Comparison of ENCODE assay signal across 15 mouse cellular contexts in the genomic region with DNA sequence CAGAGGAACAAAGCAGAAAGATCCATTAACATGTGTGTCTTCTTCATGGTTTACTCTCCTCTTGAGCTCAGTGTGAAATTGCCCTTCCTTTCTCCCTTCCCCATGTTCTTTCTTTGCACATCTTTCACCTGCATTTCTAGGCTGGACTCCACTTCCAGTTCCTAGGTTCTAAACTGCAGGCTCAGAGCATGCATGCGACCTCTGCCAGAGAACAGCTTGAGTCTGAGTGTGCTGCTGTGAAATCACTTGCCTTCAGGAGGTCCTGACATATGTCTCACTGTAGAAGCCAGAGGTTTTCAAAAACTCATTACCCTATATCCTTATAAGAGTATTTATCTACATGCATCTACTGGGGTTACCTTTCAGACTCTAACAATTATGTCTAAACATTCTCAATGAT.
A peak's percentile ranks its signal among the peaks of the same experiment; 100 is the strongest.
DNase-seq lines count a peak whose midpoint lies in the region; ATAC-seq lines count a peak whose summit lies in the region.
"Had no signal": no experiment of that assay in that cellular context is flagged by ENCODE, and none has a peak within 500 bp of the region (broad histone marks: within the 10 kb centered on the region; RNA-seq: fewer than 3 reads in every experiment).

No protein-coding gene starts in this region.

- no peak for ATAC-seq in erythroblast, adult 5-6 weeks (replicated peaks; ENCODE audit: low FRiP score, poor library complexity, severe bottlenecking)
- ATAC-seq in activated CD4-positive, CD25-positive, alpha-beta regulatory T cell, adult 4 months, result no peak
- ATAC-seq: forebrain, embryonic 14.5 days; forebrain, embryonic 16.5 days had no signal

- peak; percentile 21 to 23 for DNase-seq in cerebellum, adult 18-20 months
- DNase-seq in cerebellum, adult 8-10 months, result no peak
- DNase-seq in cerebellum, adult 9-11 months, result peak; percentile 16
- no peak for DNase-seq in cerebellum, postnatal 4 days (ENCODE audit: low spot score in 2 of 2)
- peak; percentile 22 to 59 for DNase-seq in cerebellum, postnatal 10 days
- peak; percentile 29 to 41 for DNase-seq in cerebellum, postnatal 25 days
- DNase-seq: adrenal gland, adult 8-10 months; adrenal gland, postnatal 14 days; adrenal gland, postnatal 36 days; gastrocnemius, adult 2 months; gastrocnemius, postnatal 10 days had no signal

Comparison
In these comparisons a context has a peak if more than half of its experiments do, and no peak if none do; other contexts are left out.
1. DNase-seq: peak in cerebellum, adult 18-20 months (2 of 2), cerebellum, adult 9-11 months (single experiment), cerebellum, postnatal 10 days (2 of 2) and cerebellum, postnatal 25 days (2 of 2); none in cerebellum, adult 8-10 months (single experiment) and cerebellum, postnatal 4 days (0 of 2).